Mouse (Mus musculus) heart, embryonic 10.5 days (tissue): ENCODE measurements at regions not wholly inside any gene's neighbourhood (a gene's known extent, or its start where the extent isn't known, plus 50 kb on each side); places are given as distances from the start of the nearest gene placed in this dataset.
"Not testable (repeated sequence)": the region's sequence is repeated elsewhere in the genome, so short reads cannot be mapped to it uniquely, and the experiment has no call there.

Experiments used
- DNase-seq: peaks from one replicate; pipeline ENCODE4 v3.0.0-alpha.2; 2017; ENCODE audit warnings: low spot score
- H3K27ac ChIP-seq: fragments of 300-500 bp; sonication (generic); 2 replicates; pipeline ENCODE4 v1.5.1; 2016; ENCODE audit warnings: mild to moderate bottlenecking
- H3K27me3 ChIP-seq: fragments of 300-500 bp; sonication (generic); 2 replicates; pipeline ENCODE4 v1.6.1; 2016; ENCODE audit warnings: mild to moderate bottlenecking; ENCODE audit not compliant: poor library complexity, insufficient read depth, severe bottlenecking
- H3K36me3 ChIP-seq: fragments of 300-500 bp; sonication (generic); 2 replicates; pipeline ENCODE4 v1.6.1; 2016; ENCODE audit warnings: mild to moderate bottlenecking, moderate library complexity
- H3K4me1 ChIP-seq: fragments of 300-500 bp; sonication (generic); 2 replicates; pipeline ENCODE4 v1.6.1; 2016; ENCODE audit warnings: mild to moderate bottlenecking
- H3K4me3 ChIP-seq: fragments of 300-500 bp; sonication (generic); 2 replicates; pipeline ENCODE4 v1.5.1; 2016; ENCODE audit warnings: mild to moderate bottlenecking, moderate library complexity
- H3K9me3 ChIP-seq: fragments of 300-500 bp; sonication (generic); 2 replicates; pipeline ENCODE4 v1.6.1; 2016; ENCODE audit warnings: mild to moderate bottlenecking, moderate library complexity
- WGBS: fragments of 180-500 bp; shearing (Covaris S2); methylation state at CpG from one replicate; pipeline ENCODE4 v1.1.7; 2016; 5-methylcytosine and 5-hydroxymethylcytosine counted together

DNA sequence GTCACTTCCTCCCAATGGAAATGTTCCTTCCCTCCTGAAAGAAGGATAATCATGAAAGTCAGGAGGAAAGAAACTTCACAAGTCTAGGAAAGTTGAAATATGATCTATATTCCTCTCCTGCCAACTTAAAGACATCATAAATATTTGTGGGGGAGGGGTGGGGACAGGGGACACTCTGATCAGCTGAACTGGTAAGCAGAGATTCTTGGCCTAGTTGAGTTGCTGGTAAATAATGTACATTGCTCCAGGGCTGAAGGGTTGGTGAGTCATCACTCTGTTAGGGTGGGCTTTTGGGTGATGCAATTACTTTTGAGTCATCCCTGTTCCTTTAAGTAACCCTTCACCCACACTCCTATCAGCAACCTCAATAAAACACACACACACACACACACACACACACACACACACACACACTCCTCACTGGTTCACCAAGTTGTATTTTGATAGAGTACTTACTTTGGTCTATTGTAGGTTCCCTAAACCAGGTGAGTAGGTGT lies 56.0 kb downstream of the Ccdc71l start:
- DNase-seq = no peak
- H3K9me3 ChIP-seq = no peaks in the 10 kb centered on the region
- H3K4me1 ChIP-seq = no peaks in the 10 kb centered on the region
- H3K27ac ChIP-seq = no peak overlapping the region
- H3K27me3 ChIP-seq = no peaks in the 10 kb centered on the region
- H3K4me3 ChIP-seq = no peak overlapping the region
- no peaks in the 10 kb centered on the region for H3K36me3 ChIP-seq

DNA sequence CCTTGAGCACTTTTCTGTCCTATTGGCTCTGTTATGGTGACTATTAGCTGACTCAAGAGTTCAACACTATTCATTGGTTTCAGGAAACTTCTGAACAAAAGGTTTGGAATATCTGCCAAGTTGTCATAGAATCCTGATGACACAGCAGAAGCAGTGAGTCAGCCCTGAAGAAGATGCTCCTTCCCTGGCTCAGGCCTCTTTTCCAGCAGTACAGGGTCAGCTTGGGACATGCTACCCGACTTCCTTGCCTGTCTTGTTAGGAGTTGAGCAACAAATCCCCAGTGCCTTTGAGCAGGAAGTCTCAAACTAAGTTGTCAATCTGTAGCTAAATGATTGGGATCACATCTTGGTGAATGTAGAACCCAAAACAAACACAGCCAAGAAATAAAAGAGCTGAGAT lies 56.6 kb downstream of the Ccdc71l start:
- Histone ChIP-seq H3K36me3 (no peaks in the 10 kb centered on the region), H3K4me1 (no peaks in the 10 kb centered on the region), H3K27me3 (no peaks in the 10 kb centered on the region), H3K27ac (no peak overlapping the region), H3K4me3 (no peak overlapping the region), H3K9me3 (no peaks in the 10 kb centered on the region)
- DNase-seq = no peak
- 63% methylated on average over 1 of the region's 1 CpGs for WGBS

DNA sequence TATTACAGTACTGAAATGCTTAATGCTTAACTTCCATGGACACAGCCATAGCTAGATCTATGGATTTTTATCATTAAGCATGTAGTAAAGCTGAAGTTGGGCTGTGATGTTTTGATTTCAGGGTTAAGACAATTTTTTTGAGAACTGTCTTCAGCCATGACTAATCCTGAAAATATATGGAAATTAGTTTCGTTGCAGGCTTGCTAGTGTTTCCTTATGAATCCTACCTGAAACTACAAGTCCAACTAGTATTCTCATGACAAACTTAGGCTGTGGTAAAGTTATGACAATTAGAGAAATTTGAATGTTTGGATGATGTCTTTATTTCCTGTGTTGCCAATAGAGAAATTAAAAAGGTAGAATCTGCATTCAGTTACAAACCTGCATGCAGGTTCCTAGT lies 59.7 kb downstream of the Ccdc71l start:
- no peak overlapping the region for H3K27ac ChIP-seq
- 67% methylated on average over 1 of the region's 1 CpGs for WGBS
- no peak for DNase-seq
- H3K4me3 ChIP-seq = no peak overlapping the region
- H3K36me3 ChIP-seq = no peaks in the 10 kb centered on the region
- H3K4me1 ChIP-seq = no peaks in the 10 kb centered on the region
- H3K27me3 ChIP-seq = no peaks in the 10 kb centered on the region
- H3K9me3 ChIP-seq = no peaks in the 10 kb centered on the region

DNA sequence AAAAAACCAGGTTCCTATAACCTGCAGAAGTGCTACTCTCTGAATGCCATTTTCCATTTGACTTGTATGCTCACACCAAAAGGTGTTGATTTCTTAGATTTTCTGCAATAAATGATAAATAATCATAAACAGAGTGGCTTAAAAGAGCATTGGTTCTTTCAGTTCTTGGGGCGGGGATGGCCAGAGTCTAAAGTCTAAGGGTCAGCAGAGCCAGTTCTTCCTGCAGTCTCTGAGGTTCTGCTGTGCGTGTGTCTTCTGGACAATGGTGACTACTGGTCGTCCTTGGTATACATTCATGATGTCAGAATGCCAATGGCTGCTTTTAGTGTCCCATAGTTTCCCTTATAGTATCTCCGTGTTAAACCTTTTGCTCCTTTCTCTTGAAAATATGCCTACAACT lies 66.3 kb downstream of the Ccdc71l start:
- Histone ChIP-seq H3K27me3 (no peaks in the 10 kb centered on the region), H3K36me3 (no peaks in the 10 kb centered on the region), H3K4me1 (no peaks in the 10 kb centered on the region), H3K9me3 (no peaks in the 10 kb centered on the region), H3K4me3 (no peak overlapping the region), H3K27ac (no peak overlapping the region)
- WGBS = 77% methylated on average over 4 of the region's 4 CpGs
- no peak for DNase-seq

DNA sequence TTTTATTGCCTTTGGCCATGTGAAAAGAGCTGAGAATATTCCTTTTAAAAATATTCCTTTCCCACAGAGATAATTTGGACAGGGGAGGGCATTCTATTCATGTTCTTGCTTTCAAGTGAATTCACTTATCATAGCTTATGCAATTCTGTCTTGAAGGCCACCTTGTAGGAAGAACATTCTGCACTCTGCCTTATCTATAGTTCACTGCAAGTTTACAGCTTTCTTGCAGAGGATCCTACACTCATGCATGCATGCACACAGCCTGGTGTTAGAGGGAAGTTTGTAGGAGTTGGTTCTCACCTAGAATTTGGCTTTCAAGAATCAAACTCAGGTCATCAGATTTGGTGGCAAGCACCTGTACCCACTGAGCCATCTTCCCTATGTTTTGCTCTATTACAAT lies 67.4 kb downstream of the Ccdc71l start:
- Histone ChIP-seq H3K4me3 (no peak overlapping the region), H3K4me1 (no peaks in the 10 kb centered on the region), H3K27me3 (no peaks in the 10 kb centered on the region), H3K36me3 (no peaks in the 10 kb centered on the region), H3K27ac (no peak overlapping the region), H3K9me3 (no peaks in the 10 kb centered on the region)
- no peak for DNase-seq

DNA sequence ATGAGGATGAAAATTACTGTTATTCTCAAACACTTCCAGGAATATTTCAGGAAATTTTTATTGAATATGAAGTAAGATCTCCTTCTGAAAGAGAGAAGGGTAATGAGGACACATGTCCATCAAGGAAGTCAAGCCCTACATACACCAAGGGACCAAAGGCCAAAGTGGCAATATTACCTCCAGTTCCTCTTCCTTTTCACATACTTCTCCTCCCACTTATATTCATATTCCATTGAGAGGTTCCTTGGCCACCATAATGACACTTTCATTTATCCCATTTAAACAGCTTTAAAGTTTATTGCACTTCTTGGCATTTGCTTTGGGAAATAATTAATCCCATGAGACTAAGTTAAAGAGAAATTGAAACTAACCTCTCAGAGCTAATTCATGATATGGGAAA lies 70.9 kb downstream of the Ccdc71l start:
- Histone ChIP-seq H3K27me3 (no peaks in the 10 kb centered on the region), H3K27ac (no peak overlapping the region), H3K36me3 (no peaks in the 10 kb centered on the region), H3K4me1 (no peaks in the 10 kb centered on the region), H3K9me3 (no peaks in the 10 kb centered on the region), H3K4me3 (no peak overlapping the region)
- DNase-seq = no peak

DNA sequence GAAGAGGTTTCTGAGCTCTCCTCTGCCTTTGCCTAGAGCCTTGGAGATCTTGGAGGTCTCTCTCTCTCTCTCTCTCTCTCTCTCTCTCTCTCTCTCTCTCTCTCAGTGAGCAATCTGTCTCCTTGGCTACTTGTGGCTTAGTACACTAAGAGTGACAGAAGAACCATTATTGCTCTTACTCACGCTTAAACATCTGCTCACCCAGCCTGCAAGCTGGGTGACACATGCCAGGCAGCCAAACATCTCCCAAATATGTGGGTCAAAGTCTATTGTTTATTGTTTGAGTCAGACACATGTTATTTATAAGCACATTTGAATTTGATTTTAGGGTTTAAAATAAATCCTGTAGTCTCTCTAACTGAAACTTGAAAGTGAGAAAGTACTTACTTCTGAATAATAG lies 72.7 kb downstream of the Ccdc71l start:
- Histone ChIP-seq H3K9me3 (no peaks in the 10 kb centered on the region), H3K36me3 (no peaks in the 10 kb centered on the region), H3K27me3 (no peaks in the 10 kb centered on the region), H3K4me3 (no peak overlapping the region), H3K4me1 (no peaks in the 10 kb centered on the region), H3K27ac (no peak overlapping the region)
- WGBS = 54% methylated on average over 1 of the region's 1 CpGs
- no peak for DNase-seq

DNA sequence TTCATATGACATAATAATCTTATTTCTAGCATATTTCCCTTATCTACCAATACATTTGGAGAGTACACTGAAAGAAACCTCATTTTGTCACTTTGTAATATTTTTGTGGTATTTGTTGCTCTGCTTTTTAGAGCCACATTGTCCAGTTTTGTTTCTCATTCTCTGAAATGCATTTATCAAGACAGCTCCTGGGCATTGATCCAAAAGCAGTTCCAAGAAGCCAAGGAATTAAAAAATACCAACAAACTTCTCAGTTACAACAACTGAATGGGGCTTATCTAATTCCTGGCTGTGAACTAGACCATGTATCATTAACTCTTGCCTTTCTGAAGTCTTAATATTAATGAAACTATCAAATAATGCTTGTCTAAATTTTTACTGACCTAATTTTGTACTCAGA lies 76.3 kb downstream of the Ccdc71l start:
- Histone ChIP-seq H3K27ac (no peak overlapping the region), H3K27me3 (no peaks in the 10 kb centered on the region), H3K4me1 (no peaks in the 10 kb centered on the region), H3K36me3 (no peaks in the 10 kb centered on the region), H3K4me3 (no peak overlapping the region), H3K9me3 (no peaks in the 10 kb centered on the region)
- no peak for DNase-seq

DNA sequence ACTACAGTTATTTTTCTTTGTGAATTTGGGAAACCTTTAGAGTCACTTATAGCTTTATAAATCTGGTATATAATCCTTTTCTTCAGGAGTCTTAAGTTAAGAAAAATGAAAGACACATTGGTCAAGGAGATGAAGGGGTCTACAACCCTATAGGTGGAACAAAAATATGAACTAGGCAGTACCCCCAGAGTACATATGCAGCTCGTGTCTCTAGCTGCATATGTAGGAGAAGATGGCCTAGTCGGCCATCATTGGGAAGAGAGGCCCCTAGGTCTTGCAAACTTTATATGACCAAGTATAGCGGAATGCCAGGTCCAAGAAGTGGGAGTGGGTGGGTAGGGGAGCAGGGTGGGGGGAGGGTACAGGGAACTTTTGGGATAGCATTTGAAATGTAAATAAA lies 76.7 kb downstream of the Ccdc71l start:
- DNase-seq, H3K4me1 ChIP-seq, H3K27me3 ChIP-seq, H3K4me3 ChIP-seq, H3K27ac ChIP-seq, H3K9me3 ChIP-seq, H3K36me3 ChIP-seq: not testable (repeated sequence)
- WGBS = 75% methylated on average over 3 of the region's 3 CpGs

DNA sequence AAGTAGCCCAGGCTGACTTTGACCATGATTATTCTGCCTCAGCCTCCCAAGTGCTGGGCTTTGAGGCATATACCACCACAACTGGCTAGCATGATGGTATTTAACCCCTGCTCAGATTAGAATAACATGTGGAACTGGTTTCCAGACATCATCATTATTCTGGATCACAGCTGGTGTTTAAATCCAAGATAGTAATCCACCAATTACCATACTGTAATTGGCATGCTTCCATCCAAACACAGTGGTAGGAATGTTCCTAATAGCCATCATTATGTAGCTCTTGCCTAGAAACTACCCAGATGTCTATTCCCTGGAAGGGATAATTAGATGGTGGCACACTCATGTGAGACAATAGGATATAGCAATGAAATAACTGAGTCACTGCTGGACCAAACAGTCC lies 77.4 kb downstream of the Ccdc71l start:
- Histone ChIP-seq H3K36me3 (no peaks in the 10 kb centered on the region), H3K4me1 (no peaks in the 10 kb centered on the region), H3K27ac (no peak overlapping the region), H3K27me3 (no peaks in the 10 kb centered on the region), H3K4me3 (no peak overlapping the region), H3K9me3 (no peaks in the 10 kb centered on the region)
- no peak for DNase-seq

DNA sequence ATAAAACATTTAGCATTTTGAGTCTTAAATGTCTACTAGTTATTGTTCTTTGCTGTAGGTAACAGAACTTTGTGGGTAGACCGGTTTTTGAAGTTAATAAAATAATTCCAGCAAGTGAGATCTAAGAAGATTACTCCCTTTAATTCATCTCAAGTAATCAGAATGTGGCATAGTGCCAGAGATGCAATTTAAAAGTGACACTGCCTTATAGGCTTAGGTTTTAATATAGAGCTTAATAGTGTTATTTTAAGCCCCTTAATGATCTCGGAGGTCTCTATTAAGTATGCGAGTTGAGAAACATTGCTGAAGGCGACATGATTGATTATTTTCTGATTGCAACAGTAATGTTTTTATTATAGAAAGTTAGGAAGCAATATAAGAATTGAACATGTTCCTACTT lies 78.3 kb downstream of the Ccdc71l start:
- Histone ChIP-seq H3K27me3 (no peaks in the 10 kb centered on the region), H3K27ac (no peak overlapping the region), H3K4me3 (no peak overlapping the region), H3K9me3 (no peaks in the 10 kb centered on the region), H3K36me3 (no peaks in the 10 kb centered on the region), H3K4me1 (no peaks in the 10 kb centered on the region)
- DNase-seq = no peak
- WGBS = 77% methylated on average over 4 of the region's 4 CpGs

DNA sequence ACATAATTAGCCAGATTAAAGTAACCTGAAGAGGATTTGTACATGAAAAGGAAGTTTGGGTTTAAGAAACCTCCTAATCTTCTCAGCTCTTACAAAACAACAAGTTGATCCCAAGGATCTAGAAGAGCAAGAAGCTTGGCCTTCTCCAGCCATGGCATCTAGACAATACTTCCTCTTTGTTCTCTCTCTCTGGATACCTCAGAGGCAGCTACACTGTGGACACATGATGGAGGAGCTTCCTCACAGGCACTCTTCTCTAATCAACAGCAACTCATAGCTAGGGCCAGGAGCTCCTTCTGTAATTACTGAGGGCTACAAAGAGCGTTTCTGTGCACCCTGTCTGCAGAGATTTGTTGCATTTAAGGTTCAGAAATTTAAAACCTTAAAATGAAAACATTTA lies 79.9 kb downstream of the Ccdc71l start:
- Histone ChIP-seq H3K36me3 (no peaks in the 10 kb centered on the region), H3K4me3 (no peak overlapping the region), H3K27me3 (no peaks in the 10 kb centered on the region), H3K27ac (no peak overlapping the region), H3K9me3 (no peaks in the 10 kb centered on the region), H3K4me1 (no peaks in the 10 kb centered on the region)
- 81% methylated on average over 1 of the region's 1 CpGs for WGBS
- DNase-seq = no peak

DNA sequence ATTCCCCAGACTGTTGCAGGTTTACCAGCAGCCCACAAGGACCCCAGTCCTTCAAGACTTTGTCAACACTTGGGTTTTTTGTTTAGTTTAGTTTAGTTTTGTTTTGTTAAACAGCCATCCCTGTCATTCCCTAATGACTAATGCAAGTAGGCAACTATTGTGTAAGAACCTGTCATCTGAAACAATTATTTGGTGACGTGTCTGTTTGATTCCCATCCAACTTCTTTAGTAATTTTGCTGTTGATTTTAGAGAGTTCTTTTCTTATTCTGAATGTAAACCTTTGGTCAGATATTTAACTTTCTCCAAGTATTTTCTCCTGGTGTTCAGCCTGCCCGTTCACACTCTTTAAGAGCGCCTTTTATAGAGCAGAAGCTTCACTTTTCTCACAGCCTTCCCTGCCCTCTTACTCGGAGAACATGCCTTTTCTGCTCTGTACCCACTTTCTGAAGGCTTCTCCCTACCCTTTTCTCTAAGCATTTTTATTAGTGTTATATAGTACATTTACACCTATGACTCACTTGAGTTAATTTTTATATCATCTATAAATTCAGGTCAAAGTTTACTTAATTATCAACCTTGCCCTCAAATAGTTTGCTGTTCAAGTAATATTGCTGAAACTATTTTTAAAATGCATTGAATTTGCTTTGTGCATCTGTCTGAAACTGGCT lies 82.0 kb downstream of the Ccdc71l start:
- 74% methylated on average over 4 of the region's 4 CpGs for WGBS
- no peak for DNase-seq
- no peaks in the 10 kb centered on the region for H3K27me3 ChIP-seq

DNA sequence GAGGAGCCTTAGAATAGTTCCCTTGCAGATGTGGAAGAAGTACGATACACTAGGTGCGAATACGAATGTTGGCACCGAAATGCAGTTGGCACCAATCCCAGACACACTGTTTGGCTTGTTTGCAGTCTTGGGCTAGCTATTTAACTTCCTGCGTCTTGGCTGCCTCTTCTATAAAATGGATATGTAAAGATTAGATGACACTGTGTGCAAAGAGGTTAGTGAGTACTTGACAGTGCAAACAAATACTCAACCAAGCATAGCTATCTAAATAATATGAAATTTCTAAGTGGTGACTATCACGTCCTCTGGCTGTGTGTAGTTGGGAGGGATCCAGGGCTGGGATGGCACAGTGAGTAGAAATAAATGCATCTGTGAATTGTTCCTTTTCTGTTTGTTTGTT lies 86.9 kb downstream of the Ccdc71l start:
- no peaks in the 10 kb centered on the region for H3K4me1 ChIP-seq
- H3K36me3 ChIP-seq = no peaks in the 10 kb centered on the region
- 87% methylated on average over 6 of the region's 6 CpGs for WGBS
- DNase-seq = no peak
- H3K9me3 ChIP-seq = no peaks in the 10 kb centered on the region
- no peak overlapping the region for H3K4me3 ChIP-seq
- no peak overlapping the region for H3K27ac ChIP-seq
- H3K27me3 ChIP-seq = no peaks in the 10 kb centered on the region

More for the DNA sequence above, 82.0 kb downstream of the Ccdc71l start:
- Histone ChIP-seq H3K9me3 (no peaks in the 10 kb centered on the region), H3K4me1 (no peaks in the 10 kb centered on the region), H3K27ac (no peak overlapping the region), H3K36me3 (no peaks in the 10 kb centered on the region), H3K4me3 (no peak overlapping the region)
